Mouse (Mus musculus) hindbrain, embryonic 11.5 days (tissue): ENCODE data around the gene Slc1a4. TPM values are rescaled to one million over a fixed set of nuclear protein-coding genes. Genes with fewer than 3 reads are reported as not detected.

Experiments used
- ATAC-seq: fragments of 200-750 bp; cut with Nextera tagmentation; 2 replicates; pipeline ENCODE4 v1.8.0; 2017; ENCODE audit warnings: mild to moderate bottlenecking, moderate TSS enrichment, moderate library complexity; ENCODE audit not compliant: low FRiP score
- DNase-seq: peaks from one replicate; pipeline ENCODE4 v3.0.0-alpha.2; 2015; ENCODE audit warnings: low spot score
- H3K27ac ChIP-seq: fragments of 300-500 bp; sonication (generic); 2 replicates; pipeline ENCODE4 v1.5.1; 2014; ENCODE audit warnings: mild to moderate bottlenecking, low read depth, low read length
- H3K27me3 ChIP-seq: fragments of 300-500 bp; sonication (generic); 2 replicates; pipeline ENCODE4 v1.6.1; 2014; ENCODE audit warnings: mild to moderate bottlenecking, low read length, moderate library complexity, mixed read lengths; ENCODE audit not compliant: control insufficient read depth, insufficient read depth
- H3K36me3 ChIP-seq: fragments of 300-500 bp; sonication (generic); 2 replicates; pipeline ENCODE4 v1.6.1; 2014; ENCODE audit warnings: mild to moderate bottlenecking, low read length, moderate library complexity, mixed read lengths; ENCODE audit not compliant: control insufficient read depth, insufficient read depth
- H3K4me1 ChIP-seq: fragments of 300-500 bp; sonication (generic); replicated peaks from 2 replicates; pipeline ENCODE4 v1.6.1; 2014; ENCODE audit warnings: low read length, mixed read lengths; ENCODE audit not compliant: control insufficient read depth, insufficient read depth
- H3K4me2 ChIP-seq: fragments of 300-500 bp; sonication (generic); replicated peaks from 2 replicates; pipeline ENCODE4 v1.6.1; 2014; ENCODE audit warnings: mild to moderate bottlenecking, low read depth, low read length
- H3K4me3 ChIP-seq: fragments of 300-500 bp; sonication (generic); 2 replicates; pipeline ENCODE4 v1.5.1; 2014; ENCODE audit warnings: low read depth, low read length
- H3K9ac ChIP-seq: fragments of 300-500 bp; sonication (generic); 2 replicates; pipeline ENCODE4 v1.6.1; 2014; ENCODE audit warnings: low read depth, low read length
- H3K9me3 ChIP-seq: fragments of 300-500 bp; sonication (generic); 2 replicates; pipeline ENCODE4 v1.6.1; 2016; ENCODE audit warnings: low read length; ENCODE audit not compliant: control insufficient read depth
- WGBS: fragments of 180-500 bp; shearing (Covaris S2); extraction: QIAGEN DNeasy Blood & Tissue Kit; methylation state at CpG from one replicate; pipeline ENCODE4 v1.1.7; 2014; 5-methylcytosine and 5-hydroxymethylcytosine counted together
- polyA plus RNA-seq: library from polyadenylated mRNA; unstranded; fragments of >200 nt; fragmentation: Nextera tagmentation; extraction: Ambion mirVana; gene quantifications from 2 replicates; pipeline ENCODE4 v1.2.1, GENCODE M21; 2014

Slc1a4 gene
- polyA plus RNA-seq, 1 experiment from 2014 or later: 19.3 TPM

- H3K4me2 ChIP-seq: no peak overlapping the region
- H3K9ac ChIP-seq: no peak overlapping the region
- no peak overlapping the region for H3K27ac ChIP-seq
- H3K9me3 ChIP-seq: no peaks in the 10 kb centered on the region
- no peak for DNase-seq
- ATAC-seq: no peak
- WGBS: 93% methylated on average over 5 of the region's 5 CpGs
- H3K4me3 ChIP-seq: no peak overlapping the region
- no peaks in the 10 kb centered on the region for H3K36me3 ChIP-seq
- no peaks in the 10 kb centered on the region for H3K27me3 ChIP-seq
- 0 out of 2 replicates have a peak, but pooled peaks cover 2% of the 10 kb centered on the region for H3K4me1 ChIP-seq
Observed at GRCm38 (mm10) chr11:20329711-20330110, 2.8 kb downstream of the Slc1a4 start.

- Histone ChIP-seq H3K4me3 (no peak overlapping the region), H3K27ac (no peak overlapping the region), H3K36me3 (no peaks in the 10 kb centered on the region), H3K9me3 (no peaks in the 10 kb centered on the region), H3K27me3 (no peaks in the 10 kb centered on the region), H3K9ac (no peak overlapping the region), H3K4me2 (no peak overlapping the region), H3K4me1 (no peaks in the 10 kb centered on the region)
- ATAC-seq (no peak), DNase-seq (no peak)
- 89% methylated on average over 6 of the region's 6 CpGs for WGBS
Observed at GRCm38 (mm10) chr11:20328771-20329170, 3.7 kb downstream of the Slc1a4 start.

- Histone ChIP-seq H3K27ac (no peak overlapping the region), H3K9ac (no peak overlapping the region)
Observed at GRCm38 (mm10) chr11:20326328-20326995, 6.1 kb downstream of the Slc1a4 start.

DNA sequence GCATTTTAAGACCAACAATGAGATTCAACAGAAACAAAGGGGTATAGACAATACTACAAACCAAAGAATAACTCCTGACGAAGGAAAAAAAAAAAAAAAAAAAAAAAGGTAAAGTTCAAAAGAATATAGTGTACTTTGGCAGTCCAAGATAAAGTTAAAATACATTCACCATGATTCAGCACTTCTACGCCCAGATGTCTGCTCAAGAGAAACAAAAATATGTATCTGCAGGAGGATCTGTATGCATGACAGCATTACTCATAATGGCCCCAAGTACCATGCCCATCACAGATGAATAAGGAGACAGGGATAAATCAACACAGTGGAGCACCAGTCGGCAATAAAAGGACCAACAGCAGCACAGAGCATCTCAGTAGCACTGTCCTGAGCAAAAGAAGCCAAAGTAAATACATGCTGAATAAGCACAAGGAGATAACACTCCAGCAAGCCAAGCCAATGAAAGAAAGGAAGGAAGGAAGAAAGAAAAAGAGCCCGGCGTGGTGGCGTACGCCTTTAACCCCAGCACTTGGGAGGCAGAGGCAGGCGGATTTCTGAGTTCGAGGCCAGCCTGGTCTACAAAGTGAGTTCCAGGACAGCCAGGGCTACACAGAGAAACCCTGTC is 7.3 kb downstream of the Slc1a4 start:
- Histone ChIP-seq H3K27ac (no peak overlapping the region), H3K27me3 (no peaks in the 10 kb centered on the region), H3K4me3 (no peak overlapping the region), H3K9ac (no peak overlapping the region), H3K4me1 (no peaks in the 10 kb centered on the region), H3K9me3 (no peaks in the 10 kb centered on the region), H3K36me3 (no peaks in the 10 kb centered on the region), H3K4me2 (no peak overlapping the region)
- ATAC-seq: no peak
- WGBS: 92% methylated on average over 9 of the region's 9 CpGs
- no peak for DNase-seq

More at GRCm38 (mm10) chr11:20326328-20326995, 6.1 kb downstream of the Slc1a4 start:
- H3K4me2 ChIP-seq: no peak overlapping the region
- H3K9me3 ChIP-seq: no peaks in the 10 kb centered on the region
- H3K4me3 ChIP-seq: no peak overlapping the region
- H3K4me1 ChIP-seq: no peaks in the 10 kb centered on the region
- WGBS: 83% methylated on average over 11 of the region's 11 CpGs
- H3K36me3 ChIP-seq: no peaks in the 10 kb centered on the region
- H3K27me3 ChIP-seq: no peaks in the 10 kb centered on the region
- ATAC-seq: no peak
- no peak for DNase-seq

- no peak overlapping the region for H3K9ac ChIP-seq
- no peaks in the 10 kb centered on the region for H3K27me3 ChIP-seq
- WGBS: 97% methylated on average over 3 of the region's 3 CpGs
- no peak overlapping the region for H3K27ac ChIP-seq
- H3K4me1 ChIP-seq: no peaks in the 10 kb centered on the region
- H3K4me3 ChIP-seq: no peak overlapping the region
- no peak for DNase-seq
- H3K36me3 ChIP-seq: no peaks in the 10 kb centered on the region
- no peak overlapping the region for H3K4me2 ChIP-seq
- H3K9me3 ChIP-seq: no peaks in the 10 kb centered on the region
- no peak for ATAC-seq
Observed at GRCm38 (mm10) chr11:20324006-20324405, 8.5 kb downstream of the Slc1a4 start.

GRCm38 (mm10) chr11:20322366-20322765 is 10.1 kb downstream of the Slc1a4 start:
- Histone ChIP-seq H3K36me3 (no peaks in the 10 kb centered on the region), H3K4me1 (no peaks in the 10 kb centered on the region), H3K4me2 (no peak overlapping the region), H3K27me3 (no peaks in the 10 kb centered on the region), H3K4me3 (no peak overlapping the region), H3K9ac (no peak overlapping the region), H3K9me3 (no peaks in the 10 kb centered on the region), H3K27ac (no peak overlapping the region)
- no peak for ATAC-seq
- DNase-seq: no peak
- 87% methylated on average over 3 of the region's 3 CpGs for WGBS

DNA sequence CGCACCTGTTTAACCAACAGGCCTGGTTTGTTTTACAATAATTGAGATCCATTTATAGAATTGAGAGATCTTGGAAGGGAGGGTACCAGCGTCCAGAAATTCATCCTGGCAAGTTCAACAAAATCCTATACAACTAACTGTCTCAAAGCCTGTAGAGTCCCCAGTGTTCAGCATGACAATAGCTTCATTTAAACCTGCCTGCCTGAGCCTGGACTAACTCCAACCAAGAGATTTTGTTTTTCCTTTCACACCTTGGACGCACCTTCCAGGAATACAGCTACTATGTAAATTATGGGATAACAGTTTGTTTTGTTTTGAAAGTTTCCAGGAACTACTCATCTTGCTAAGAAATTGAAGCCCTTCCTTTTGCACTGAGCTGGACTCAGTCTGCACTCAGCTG is 11.9 kb downstream of the Slc1a4 start:
- Histone ChIP-seq H3K27ac (no peak overlapping the region), H3K4me2 (no peak overlapping the region), H3K9ac (no peak overlapping the region), H3K36me3 (no peaks in the 10 kb centered on the region), H3K27me3 (no peaks in the 10 kb centered on the region), H3K9me3 (no peaks in the 10 kb centered on the region), H3K4me1 (no peaks in the 10 kb centered on the region), H3K4me3 (no peak overlapping the region)
- ATAC-seq: no peak
- no peak for DNase-seq
- 81% methylated on average over 3 of the region's 3 CpGs for WGBS

DNA sequence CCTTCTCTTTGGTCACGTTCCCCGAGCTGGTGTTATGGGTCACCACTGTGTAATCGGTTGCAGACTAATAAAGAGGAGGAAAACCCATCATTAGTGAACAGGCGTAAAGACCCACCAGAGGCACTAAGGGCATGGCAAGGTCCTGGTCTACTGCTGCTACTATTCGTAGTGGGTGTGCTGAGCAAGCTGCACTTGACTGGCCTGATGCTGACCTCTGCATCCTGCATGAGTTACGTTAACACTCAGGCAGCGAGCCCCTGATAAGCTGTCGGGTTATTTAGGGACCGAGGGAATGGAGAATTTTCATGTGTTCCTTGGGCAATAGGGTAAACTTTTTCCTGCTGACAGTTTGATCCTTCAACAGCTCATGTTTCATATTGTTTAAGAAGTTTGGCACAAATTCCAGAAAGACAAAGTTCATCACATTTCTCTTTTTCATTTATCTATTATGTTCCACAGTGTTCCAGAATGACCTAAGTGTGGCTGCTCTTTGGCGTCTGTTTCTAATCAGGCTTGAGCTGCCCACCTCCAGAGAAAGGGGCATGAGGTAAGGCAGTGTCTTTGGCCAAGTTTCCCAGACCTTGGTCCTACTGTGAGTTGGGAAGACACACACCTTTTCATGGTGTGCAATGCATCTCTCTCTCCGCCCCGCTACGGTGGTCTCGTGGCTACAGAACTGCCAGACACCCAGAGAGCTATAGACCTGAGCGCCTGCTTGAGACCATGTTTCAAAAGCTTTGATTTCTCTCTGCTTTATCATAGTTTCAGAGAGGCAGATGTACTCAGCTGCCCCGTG is 13.7 kb downstream of the Slc1a4 start:
- DNase-seq (no peak), ATAC-seq (no peak)
- WGBS: 74% methylated on average over 16 of the region's 16 CpGs

More for the DNA sequence above, 13.7 kb downstream of the Slc1a4 start:
- Histone ChIP-seq H3K36me3 (no peaks in the 10 kb centered on the region), H3K4me3 (no peak overlapping the region), H3K4me2 (no peak overlapping the region), H3K27me3 (no peaks in the 10 kb centered on the region), H3K9me3 (no peaks in the 10 kb centered on the region), H3K27ac (no peak overlapping the region), H3K4me1 (no peaks in the 10 kb centered on the region), H3K9ac (no peak overlapping the region)
